Mouse (Mus musculus) MEL (cell line): ENCODE data around the gene Ppp4r3a. TPM values are rescaled to one million over a fixed set of nuclear protein-coding genes. Genes with fewer than 3 reads are reported as not detected.

Experiments used
- DNase-seq: peaks from one replicate; pipeline ENCODE4 v3.0.0; 2011; ENCODE audit warnings: low read depth, low spot score
- H3K27ac ChIP-seq: 2 replicates; pipeline ENCODE4 v1.5.1; 2012; ENCODE audit warnings: low read depth, mild to moderate bottlenecking, control low read depth, low read length, moderate library complexity; ENCODE audit not compliant: control insufficient read depth
- H3K27me3 ChIP-seq, 2 experiments: fragments of 150-350 bp in 1 of 2; sonication (generic) in 1 of 2; 2 replicates each; pipeline ENCODE4 v1.6.1; 2012; ENCODE audit warnings: low read length in 2 of 2, mild to moderate bottlenecking in 2 of 2, improper control_type of control experiment in 1 of 2, moderate library complexity in 1 of 2; ENCODE audit not compliant: insufficient read depth in 2 of 2, control insufficient read depth in 1 of 2
- H3K36me3 ChIP-seq, 2 experiments: 2 replicates each; pipeline ENCODE4 v1.6.1; 2012 to 2014; ENCODE audit warnings: low read length in 2 of 2, improper control_type of control experiment in 1 of 2, inconsistent platforms in 1 of 2, mild to moderate bottlenecking in 1 of 2; ENCODE audit not compliant: insufficient read depth in 2 of 2, control insufficient read depth in 1 of 2
- H3K4me1 ChIP-seq, 2 experiments: fragments of 150-350 bp in 1 of 2; sonication (generic) in 1 of 2; 2 replicates each; pipeline ENCODE4 v1.6.1; 2012; ENCODE audit warnings: low read length in 2 of 2, improper control_type of control experiment in 1 of 2, mild to moderate bottlenecking in 1 of 2; ENCODE audit not compliant: insufficient read depth in 2 of 2, control insufficient read depth in 1 of 2
- H3K4me3 ChIP-seq, 2 experiments: fragments of 150-350 bp in 1 of 2; sonication (generic) in 1 of 2; 2 replicates each; pipeline ENCODE4 v1.5.1; 2012; ENCODE audit warnings: low read depth in 2 of 2, low read length in 2 of 2, mild to moderate bottlenecking in 2 of 2, moderate library complexity in 2 of 2, control low read depth in 1 of 2, improper control_type of control experiment in 1 of 2; ENCODE audit not compliant: control insufficient read depth in 1 of 2, insufficient read depth in 1 of 2
- H3K79me2 ChIP-seq: 2 replicates; pipeline ENCODE4 v1.6.1; 2012; ENCODE audit warnings: mild to moderate bottlenecking, low read length, moderate library complexity; ENCODE audit not compliant: control insufficient read depth, poor library complexity, insufficient read depth
- H3K9ac ChIP-seq: 2 replicates; pipeline ENCODE4 v1.6.1; 2012; ENCODE audit warnings: low read depth, mild to moderate bottlenecking, control low read depth, low read length, moderate library complexity; ENCODE audit not compliant: control insufficient read depth, poor library complexity, severe bottlenecking
- H3K9me3 ChIP-seq: fragments of 150-350 bp; sonication (generic); replicated peaks from 2 replicates; pipeline ENCODE4 v1.6.1; 2012; ENCODE audit warnings: mild to moderate bottlenecking, low read length, improper control_type of control experiment, moderate library complexity; ENCODE audit not compliant: insufficient read depth
- BHLHE40 ChIP-seq: IDR thresholded peaks from 2 replicates; pipeline ENCODE4 v1.6.1; 2012; ENCODE audit warnings: low read depth, mild to moderate bottlenecking, inconsistent platforms, low read length, improper control_type of control experiment, borderline replicate concordance
- CHD2 ChIP-seq: IDR thresholded peaks from 2 replicates; pipeline ENCODE4 v1.6.1; 2011; ENCODE audit warnings: low read length, improper control_type of control experiment
- E2F4 ChIP-seq: IDR thresholded peaks from 2 replicates; pipeline ENCODE4 v1.6.1; 2011; ENCODE audit warnings: low read depth, low read length, improper control_type of control experiment, borderline replicate concordance
- EP300 ChIP-seq, 2 experiments: IDR thresholded peaks; 2 replicates each; pipeline ENCODE4 v1.6.1; 2011; ENCODE audit warnings: improper control_type of control experiment in 2 of 2, low read length in 2 of 2, low read depth in 1 of 2, mild to moderate bottlenecking in 1 of 2
- ETS1 ChIP-seq: IDR thresholded peaks from 2 replicates; pipeline ENCODE4 v1.6.1; 2012; ENCODE audit warnings: low read depth, mild to moderate bottlenecking, inconsistent platforms, low read length, improper control_type of control experiment, moderate library complexity
- GABPA ChIP-seq: IDR thresholded peaks from 2 replicates; pipeline ENCODE4 v1.6.1; 2012; ENCODE audit warnings: low read depth, mild to moderate bottlenecking, inconsistent platforms, low read length, improper control_type of control experiment, moderate library complexity
- HCFC1 ChIP-seq: IDR thresholded peaks from 2 replicates; pipeline ENCODE4 v1.6.1; 2012; ENCODE audit warnings: low read depth, mild to moderate bottlenecking, inconsistent platforms, low read length, improper control_type of control experiment, moderate library complexity
- KAT2A ChIP-seq: conservative IDR thresholded peaks from 2 replicates; pipeline ENCODE4 v1.6.1; 2012; ENCODE audit warnings: low read depth, low read length, improper control_type of control experiment, inconsistent platforms
- MEF2A ChIP-seq: IDR thresholded peaks from 2 replicates; pipeline ENCODE4 v1.6.1; 2014; ENCODE audit warnings: low read depth, mild to moderate bottlenecking, inconsistent platforms, low read length, improper control_type of control experiment; ENCODE audit not compliant: poor library complexity, insufficient replicate concordance, severe bottlenecking; ENCODE audit errors: extremely low read depth
- MYC ChIP-seq: IDR thresholded peaks from 2 replicates; pipeline ENCODE4 v1.6.1; 2011; ENCODE audit warnings: low read depth, mild to moderate bottlenecking, low read length, improper control_type of control experiment, moderate library complexity
- NRF1 ChIP-seq: IDR thresholded peaks from 2 replicates; pipeline ENCODE4 v1.6.1; 2014; ENCODE audit warnings: low read depth, mild to moderate bottlenecking, inconsistent platforms, low read length, improper control_type of control experiment, moderate library complexity; ENCODE audit not compliant: poor library complexity, insufficient read depth, severe bottlenecking
- RCOR1 ChIP-seq: IDR thresholded peaks from 2 replicates; pipeline ENCODE4 v1.6.1; 2012; ENCODE audit warnings: low read depth, mild to moderate bottlenecking, inconsistent platforms, low read length, improper control_type of control experiment
- USF2 ChIP-seq, 2 experiments: IDR thresholded peaks; 2 replicates each; pipeline ENCODE4 v1.6.1; 2011 to 2012; ENCODE audit warnings: improper control_type of control experiment in 2 of 2, low read length in 2 of 2, borderline replicate concordance in 1 of 2, inconsistent platforms in 1 of 2, low read depth in 1 of 2, mild to moderate bottlenecking in 1 of 2; ENCODE audit not compliant: insufficient read depth in 1 of 2
- ZNF384 ChIP-seq: IDR thresholded peaks from 2 replicates; pipeline ENCODE4 v1.6.1; 2012; ENCODE audit warnings: low read depth, mild to moderate bottlenecking, inconsistent platforms, low read length, improper control_type of control experiment
- polyA plus RNA-seq, 2 experiments: library from polyadenylated mRNA; stranded (reverse) in 1 of 2; unstranded in 1 of 2; fragments of >175 nt in 1 of 2; fragments of >200 nt in 1 of 2; gene quantifications; 2 replicates each; pipeline versions ENCODE4 v1.2.1 to v1.2.4; 2012; ENCODE audit warnings: low replicate concordance in 2 of 2, low read depth in 1 of 2; ENCODE audit not compliant: insufficient read length in 2 of 2, insufficient read depth in 1 of 2, missing spikeins in 1 of 2
- total RNA-seq: library from RNA; depleted of rRNA; stranded (reverse); fragments of 300-350 nt; gene quantifications from 2 replicates; pipeline ENCODE4 v1.2.3, GENCODE M21; 2012; rRNA removed

Ppp4r3a gene
- total and polyA plus RNA-seq, 3 experiments = 48.5 to 701 (median 61.2) TPM

DNA sequence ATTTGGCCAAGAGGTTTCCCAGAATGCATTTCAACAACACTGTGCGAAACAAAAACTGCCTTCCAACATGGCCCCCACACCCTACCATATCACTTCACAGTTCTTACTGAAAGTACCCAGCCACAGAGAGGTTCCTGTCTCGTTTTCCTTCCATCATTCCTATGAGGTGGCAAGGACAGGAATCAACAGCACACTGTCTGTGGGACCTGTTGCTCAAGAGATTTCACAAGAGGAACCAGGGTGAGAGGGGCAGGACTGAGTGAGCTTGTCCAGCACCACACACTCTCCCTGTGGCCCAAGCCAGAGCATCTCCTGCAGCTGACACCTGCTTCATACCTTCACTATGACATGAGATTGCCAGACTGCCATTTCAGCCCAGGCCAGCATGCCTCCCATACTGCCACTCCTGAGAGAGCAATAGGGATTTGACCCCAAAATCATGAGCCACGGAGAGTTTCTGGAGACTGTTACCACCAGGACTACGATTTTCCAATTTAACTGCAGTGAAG lies 93.7 kb downstream of the Ppp4r3a start:
- TF ChIP-seq NRF1 (no peak), USF2 (IDR thresholded peaks at IDR 0.05; ENCODE audit: borderline replicate concordance in 1 of 2, insufficient read depth in 1 of 2, low read depth in 1 of 2, low read length in 2 of 2) (no peak), RCOR1 (no peak), HCFC1 (no peak), MYC (no peak), E2F4 (no peak), BHLHE40 (no peak), MEF2A (no peak), KAT2A (no peak), ZNF384 (no peak), GABPA (no peak), EP300 (IDR thresholded peaks at IDR 0.05; ENCODE audit: low read depth in 1 of 2, low read length in 2 of 2) (no peak), CHD2 (no peak), ETS1 (no peak)
- H3K4me3 ChIP-seq = no peak overlapping the region
- H3K27me3 ChIP-seq = no peaks in the 10 kb centered on the region
- H3K79me2 ChIP-seq = peaks cover 5% of the 10 kb centered on the region; the same call in 1 of the 2 replicates
- no peak overlapping the region for H3K27ac ChIP-seq
- H3K4me1 ChIP-seq = peaks cover 11 to 16% of the 10 kb centered on the region in 2 experiments
- no peak overlapping the region for H3K9ac ChIP-seq
- no peaks in the 10 kb centered on the region for H3K9me3 ChIP-seq
- peaks cover 0 to 9% of the 10 kb centered on the region in 2 experiments; a peak in 2 of 4 replicates for H3K36me3 ChIP-seq
- no peak for DNase-seq

Other genes with a start within 250 kb of the Ppp4r3a start
- 0.04 TPM in 1 of 2 replicates, not detected in the other for gene Gpr68, start 175.5 kb downstream of the Ppp4r3a start, total RNA-seq
- gene Gpr68, start 175.5 kb downstream of the Ppp4r3a start, polyA plus RNA-seq = not detected
- 8.5 and 8.7 TPM in 2 replicates for gene Ccdc88c, start 54.6 kb downstream of the Ppp4r3a start, total RNA-seq
- 10 to 100 TPM in 1 of 2 experiments, not detected in 1; 15.3 TPM for gene Ccdc88c, start 54.6 kb downstream of the Ppp4r3a start, polyA plus RNA-seq